Mouse (Mus musculus) adrenal gland, adult (tissue): ENCODE measurements around the gene Nfe2l1.
A peak's percentile ranks its signal among the peaks of the same experiment; 100 is the strongest.
"Not testable (repeated sequence)": the region's sequence is repeated elsewhere in the genome, so short reads cannot be mapped to it uniquely, and the experiment has no call there.

ENCODE experiments used
- DNase-seq, 2 experiments: peaks; one replicate each; pipeline ENCODE4 v3.0.0; 2022 to 2023; ENCODE audit warnings: low spot score in 1 of 2; ENCODE audit not compliant: inconsistent age in 2 of 2

The Nfe2l1 gene

DNA sequence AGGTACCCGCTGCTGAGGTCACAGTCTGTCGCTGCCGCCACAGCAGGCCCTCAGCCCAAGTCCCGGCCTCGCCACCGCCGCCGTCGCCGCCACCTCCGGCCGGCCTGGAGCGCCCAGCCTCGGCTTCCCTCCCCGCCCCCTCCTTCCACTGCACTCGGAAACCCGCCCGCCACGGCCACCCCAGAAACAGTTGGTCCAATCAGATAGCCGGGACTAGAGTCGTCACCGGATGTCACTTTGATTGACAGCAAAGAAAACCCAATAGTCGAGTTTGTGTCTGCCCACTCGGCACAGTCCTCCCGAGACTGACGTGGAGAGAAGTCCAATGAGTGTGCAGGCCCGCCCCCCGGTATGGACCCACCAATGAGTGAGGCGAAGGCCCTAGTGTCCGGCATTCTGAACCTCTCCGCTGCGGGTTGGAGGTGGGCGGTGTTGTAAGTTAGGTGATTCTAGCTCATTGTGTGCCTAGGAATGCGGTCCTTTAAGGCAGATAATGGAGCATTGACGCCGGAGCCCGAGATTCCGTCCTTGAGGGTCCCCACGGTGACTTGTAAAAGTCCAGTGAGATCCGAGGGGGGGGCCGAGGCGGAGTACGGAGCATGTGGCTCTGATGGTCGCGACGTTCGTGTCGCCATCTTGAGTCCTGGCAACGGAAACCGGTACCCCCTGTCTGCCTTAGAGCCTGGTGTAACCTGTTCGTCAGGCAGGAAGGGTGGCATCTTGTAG lies at the start of gene Nfe2l1:
TSS of gene Nfe2l1 (minus strand) at position 156 of the 726 bp plus-strand sequence.
- peak; percentile 99 for DNase-seq

DNA sequence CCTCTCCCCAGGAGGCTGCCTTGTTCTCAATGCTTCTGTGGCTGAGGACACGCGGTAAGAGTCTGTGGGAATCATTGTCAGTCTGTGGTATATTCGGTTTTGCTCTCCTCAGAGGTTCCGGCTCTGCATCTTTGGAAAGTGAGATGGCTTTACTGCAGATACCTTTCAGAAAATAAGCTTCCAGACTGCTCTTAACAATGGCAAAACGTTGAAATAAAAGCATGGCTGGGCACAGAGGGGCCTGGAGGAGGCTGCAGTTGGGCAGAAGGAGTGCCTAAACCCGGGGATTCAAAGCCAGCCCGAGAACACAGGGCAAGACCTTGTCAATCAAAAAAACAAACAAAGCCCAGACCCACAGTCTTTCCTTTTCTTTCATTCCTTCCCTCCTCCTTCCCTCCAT lies 49.6 kb upstream of the Nfe2l1 start:
- DNase-seq = no peak

DNA sequence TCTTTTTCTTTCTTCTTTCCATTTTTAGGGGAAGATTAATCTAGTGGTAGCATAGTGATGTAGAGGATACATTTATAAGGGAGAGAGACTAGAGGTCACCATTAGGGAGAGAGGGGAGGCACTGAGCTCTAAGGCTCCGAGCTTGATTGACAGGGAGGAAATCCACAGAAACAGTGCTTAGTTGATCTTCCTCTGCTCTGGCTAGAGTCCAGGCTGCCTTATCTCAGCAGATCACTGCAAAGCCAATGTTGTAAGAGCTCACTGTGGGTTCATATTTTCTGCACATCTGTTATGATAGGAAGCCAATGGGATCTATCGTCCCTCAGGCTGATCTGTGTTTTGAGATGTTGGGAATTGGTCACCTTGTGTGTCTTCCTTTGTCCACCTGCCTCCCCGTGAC lies 48.9 kb upstream of the Nfe2l1 start:
- DNase-seq = no peak

DNA sequence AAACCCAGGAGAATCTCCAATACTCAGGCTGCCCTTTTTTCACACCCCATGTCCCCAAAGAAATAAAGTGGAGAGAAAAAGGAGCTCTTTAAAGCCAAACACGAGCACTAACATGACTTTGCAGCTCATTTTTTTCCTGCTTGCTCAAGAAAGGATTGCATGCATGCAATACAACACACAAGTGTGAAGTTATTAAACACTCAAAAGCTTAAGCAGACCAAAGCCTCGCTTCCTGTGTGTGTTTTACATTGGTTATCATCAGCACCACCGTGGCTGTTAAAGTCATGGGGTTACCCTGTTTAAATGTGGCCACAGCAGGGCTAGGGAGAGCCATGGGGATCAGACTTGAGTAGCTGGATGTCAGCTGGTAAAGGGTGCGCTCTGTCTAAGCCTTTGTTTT lies 47.3 kb upstream of the Nfe2l1 start:
- DNase-seq = no peak

DNA sequence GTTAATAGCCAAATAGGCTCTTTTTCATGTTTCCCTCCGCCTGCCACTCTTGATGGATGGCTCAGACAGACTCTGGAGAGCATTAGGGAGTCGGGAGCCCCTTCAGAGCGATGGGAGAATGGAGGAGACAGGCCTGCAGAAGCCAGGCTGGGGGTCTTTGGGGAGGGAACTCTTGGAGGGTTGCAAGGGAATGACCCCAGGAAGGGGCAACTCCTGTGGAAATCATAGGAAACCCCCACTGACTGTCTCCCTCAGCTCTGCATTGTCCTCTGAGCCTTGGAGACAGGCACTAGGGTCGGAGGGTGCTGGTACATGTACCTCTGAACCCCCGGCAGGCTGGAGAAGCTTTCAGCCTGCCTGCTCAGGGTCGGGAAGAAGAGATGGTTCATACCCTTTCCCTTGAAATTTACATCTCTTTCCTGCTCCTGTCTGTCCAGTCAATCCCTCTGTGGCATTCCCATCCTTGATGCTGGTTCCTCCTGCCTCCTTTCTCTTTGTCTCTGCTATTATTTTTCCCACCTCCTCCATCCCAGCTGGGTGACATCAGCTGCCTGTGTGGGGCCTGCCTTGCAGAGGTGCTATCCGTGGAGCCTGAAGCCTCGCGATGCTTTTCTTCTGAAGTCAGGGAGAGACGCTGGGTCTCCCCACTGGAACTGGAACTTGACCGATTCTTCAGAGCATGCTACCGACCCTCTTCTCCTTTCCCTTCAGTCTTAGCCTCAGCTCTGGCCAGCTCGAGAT lies 46.7 kb upstream of the Nfe2l1 start:
- no peak for DNase-seq

DNA sequence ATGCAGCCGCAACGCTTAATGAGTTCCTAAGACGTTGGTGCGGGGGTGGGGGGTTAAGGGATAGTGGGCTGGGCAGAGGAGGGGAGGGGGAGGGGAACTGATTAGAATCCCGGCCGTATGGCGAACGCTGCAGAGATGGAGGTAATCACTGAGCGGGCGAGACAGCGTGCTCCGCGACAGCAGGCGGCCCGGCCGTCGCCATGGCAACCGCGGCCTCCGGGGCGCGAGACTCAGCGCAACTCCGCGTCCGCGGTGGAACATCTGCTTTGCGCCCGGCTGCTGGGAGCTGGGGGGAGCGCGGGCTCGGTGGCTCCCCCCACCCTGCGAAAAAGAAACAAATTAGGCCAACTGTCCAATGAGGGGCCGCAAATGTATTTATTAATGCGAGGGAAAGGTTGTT lies 46.0 kb upstream of the Nfe2l1 start:
- DNase-seq = peak; percentile 81 to 87

DNA sequence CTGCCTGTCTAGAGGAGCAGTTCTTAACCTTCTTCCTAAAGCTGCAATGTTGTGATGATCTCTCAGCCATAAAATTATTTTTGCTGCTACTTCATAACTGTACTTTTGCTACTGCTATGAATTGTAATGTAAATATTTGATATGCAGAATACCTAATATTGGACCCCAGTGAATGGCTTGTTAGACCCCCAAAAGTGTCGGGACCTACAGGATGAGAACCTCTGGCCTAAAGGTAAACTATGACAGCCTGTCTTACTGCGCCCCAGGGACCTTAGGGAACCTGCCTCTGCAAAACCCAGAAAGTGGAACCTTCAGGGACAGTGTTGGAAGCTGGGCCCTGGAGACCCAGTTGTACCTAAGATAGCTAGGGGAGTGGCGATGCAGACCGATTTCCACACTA lies 45.5 kb upstream of the Nfe2l1 start:
- no peak for DNase-seq

DNA sequence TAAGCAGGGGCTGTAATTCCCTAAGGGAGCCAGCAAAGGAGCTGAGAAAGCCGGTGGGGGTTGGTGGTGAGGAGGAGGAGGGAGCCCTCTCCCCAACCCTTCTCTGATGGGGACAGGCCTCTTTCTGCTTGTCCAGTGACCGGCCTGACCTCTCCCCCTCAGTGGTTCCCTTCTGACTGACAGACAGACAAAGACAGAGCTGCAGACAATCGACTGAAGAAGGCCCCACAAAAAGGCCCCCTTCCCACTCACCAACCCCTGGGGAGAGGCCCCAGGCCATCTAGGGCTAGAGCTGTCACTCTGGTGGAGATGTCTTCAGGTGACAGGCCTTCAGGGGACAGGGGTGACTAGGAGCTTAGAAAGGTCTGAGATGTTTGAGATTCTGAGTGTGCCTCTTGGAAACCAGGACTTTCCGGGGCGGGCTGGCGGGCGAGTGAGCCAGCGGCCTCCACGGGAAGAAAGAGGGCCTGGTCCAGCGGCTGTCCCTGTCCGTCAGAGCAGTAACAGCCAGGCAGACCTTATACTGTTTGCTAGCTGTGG lies 43.9 kb upstream of the Nfe2l1 start:
- no peak for DNase-seq

DNA sequence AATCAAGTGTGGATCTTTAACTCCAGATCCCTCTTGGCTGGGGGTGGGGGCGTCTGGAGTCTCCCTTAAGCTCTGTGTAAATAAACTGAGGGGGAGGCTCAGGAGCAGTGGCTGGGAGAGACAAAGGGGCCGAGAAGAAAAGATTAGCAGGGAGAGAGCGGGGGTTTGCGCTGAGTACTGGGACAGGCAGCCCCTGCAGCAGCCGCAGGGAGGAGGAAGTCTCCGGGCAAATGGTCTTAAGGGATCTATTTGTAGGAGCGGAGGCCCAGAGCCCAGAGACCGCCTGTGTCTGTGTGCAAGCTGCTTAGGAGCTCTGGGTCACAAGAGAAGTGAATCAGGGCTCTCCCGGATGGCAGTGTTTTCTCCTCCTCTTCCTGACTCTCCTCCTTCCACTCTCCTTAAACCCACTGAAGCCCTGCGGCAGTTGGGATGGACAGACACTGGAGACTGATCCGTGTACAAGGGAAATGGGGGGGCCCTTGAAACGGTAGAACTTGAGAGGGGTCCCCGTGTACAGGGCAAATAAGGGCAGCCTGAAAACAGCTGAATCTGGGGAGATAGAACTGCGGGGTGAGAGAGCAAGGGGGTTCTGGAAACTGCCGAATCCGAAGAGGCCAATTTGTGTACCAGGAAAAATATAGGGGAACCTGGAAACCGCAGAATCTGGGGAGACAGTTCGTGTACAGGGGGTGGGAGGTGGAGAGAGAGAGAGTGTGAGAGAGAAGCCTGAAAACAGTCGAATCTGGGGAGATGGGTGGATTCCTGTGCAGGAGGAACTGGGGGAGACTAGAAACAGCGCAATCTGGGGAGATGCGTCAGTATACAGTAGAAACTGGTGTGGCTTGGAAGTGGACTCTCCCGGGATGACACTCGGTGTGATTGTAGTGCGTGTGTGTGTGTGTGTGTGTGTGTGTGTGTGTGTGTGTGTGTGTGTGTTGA lies 42.9 kb upstream of the Nfe2l1 start:
- no peak for DNase-seq

DNA sequence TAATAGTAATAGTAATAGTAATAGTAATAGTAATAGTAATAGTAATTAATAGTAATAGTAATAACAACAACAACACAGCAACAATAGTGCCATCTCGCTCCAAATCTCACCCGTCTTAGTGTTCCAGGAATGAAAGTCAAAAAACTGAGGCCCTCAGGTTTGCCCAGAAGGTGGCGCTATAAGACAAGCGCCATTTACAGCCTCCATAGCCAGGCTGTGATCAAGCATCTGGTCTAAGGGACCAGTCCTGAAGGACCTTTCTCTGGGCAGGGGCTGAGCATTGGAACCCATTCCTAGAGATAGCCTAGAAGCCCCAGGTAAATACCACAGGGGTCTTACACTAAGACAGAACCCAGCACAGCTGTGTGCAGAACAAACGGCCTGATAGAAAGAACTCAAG lies 37.4 kb upstream of the Nfe2l1 start:
- peak; percentile 63 to 88 for DNase-seq

DNA sequence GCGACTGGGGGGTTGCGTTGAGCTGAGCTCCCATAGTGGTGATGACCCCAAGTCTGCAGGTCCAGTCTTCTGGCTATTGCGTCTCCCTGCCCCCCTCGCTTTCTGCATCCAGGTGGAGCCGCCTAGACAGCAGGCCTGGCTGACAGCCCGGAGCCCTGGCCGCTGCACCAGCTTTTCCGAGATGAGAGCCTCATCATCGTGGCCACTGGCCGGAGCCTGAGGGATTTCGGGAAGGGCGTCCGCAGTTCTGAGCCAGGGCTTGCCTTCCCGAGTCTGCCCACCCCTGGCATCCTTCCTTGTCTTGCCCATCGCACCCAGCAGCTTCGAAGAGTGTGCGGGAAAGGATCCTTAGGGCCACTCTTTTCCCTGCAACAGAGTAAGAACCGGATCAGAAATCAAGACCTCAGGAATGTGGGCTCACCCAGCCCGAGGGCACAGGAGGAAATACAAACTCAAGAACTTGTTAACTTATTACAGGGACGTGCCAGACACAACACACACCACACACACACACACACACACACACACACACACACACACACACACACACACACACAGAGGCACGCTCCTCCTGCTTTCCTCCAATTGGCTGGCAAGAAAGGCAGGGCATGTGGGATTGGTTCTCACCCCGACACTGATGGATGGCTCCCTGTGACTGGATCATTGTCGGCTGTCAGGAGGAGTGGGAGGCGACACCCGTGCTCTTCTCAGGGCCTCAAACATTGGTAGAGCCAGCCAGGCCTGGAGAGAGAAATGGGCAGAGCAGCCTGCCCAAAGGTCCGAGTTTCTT lies 33.6 kb upstream of the Nfe2l1 start:
- DNase-seq = peak; percentile 39 to 60

DNA sequence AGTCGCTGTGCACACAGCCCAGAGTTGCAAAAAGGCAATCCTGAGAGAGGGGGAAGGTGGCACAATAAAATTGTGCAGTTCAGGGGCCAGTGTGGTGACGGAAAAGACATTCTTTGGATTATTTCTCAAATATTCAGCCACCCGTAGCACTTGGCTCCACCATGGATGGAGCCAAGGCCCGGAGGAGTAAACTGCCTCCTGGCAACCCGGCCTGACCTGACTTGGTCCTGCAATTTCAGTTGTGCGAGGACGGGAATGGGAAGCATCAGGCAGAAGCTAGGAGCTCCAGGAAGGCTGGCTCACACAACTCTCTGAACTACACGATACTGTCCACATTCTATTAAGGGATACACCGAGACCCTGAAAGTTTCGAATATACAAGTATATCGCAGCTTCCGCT lies 32.8 kb upstream of the Nfe2l1 start:
- peak in 1 of 2 experiments; percentile 49 for DNase-seq

DNA sequence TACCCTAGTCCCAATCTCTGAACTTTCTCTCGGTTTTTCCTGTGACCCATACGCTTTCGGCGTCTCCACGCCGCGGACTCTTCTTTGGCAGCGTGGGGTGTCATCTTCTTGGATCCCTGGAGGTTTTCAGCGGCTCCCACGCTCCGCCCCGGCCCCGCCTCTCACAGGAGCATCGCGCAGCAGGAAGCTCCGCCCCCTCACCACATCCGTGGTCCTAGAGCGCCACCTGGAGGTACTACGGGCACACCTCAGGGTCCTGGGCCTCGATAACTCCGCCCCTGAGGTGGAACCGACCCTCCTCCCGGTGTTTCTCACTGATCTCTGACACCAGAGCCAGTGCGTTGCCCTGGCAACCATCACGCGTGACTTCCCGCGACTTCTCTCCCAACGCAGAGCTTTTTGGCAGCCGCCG lies 32.1 kb upstream of the Nfe2l1 start:
- peak; percentile 96 to 99 for DNase-seq

DNA sequence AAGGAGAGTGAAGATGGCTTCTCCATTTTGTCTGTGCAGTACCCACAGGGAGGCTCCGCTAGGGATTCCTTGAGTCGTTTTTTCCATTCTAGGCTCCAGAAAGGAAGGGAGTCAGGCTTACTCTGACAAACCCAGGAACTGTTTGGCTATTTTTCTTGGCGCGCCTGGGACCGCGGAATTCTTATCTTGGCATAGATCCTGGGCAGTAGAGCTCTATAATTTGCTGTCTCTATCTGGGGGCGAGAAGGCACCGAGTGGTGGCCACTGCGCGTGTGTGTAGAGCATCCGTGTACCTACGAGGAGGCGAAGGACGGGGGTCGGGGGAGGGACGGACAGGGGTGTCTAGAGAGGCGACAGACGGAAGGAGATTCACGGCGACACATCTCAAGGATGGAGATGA lies 31.7 kb upstream of the Nfe2l1 start:
- DNase-seq = peak; percentile 68 to 83

DNA sequence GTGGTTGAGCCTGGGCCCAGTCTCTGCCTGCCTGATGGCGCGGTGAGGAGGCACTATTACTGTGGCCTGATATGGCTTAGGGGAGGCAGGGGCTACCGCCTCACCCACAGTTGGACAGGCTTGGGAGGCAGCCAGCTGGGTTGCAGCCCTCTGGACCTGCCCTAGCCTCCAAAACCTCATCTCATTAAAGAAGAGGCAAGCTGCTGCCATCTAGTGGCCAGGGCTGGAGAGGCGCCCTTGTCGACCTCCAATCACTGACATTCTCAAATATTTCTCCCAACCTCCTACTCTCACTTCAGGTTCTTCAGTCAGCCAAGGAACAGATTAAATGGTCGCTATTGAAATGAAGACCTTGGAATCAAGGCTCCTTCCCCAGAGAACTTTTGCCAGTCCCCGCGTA lies 30.8 kb upstream of the Nfe2l1 start:
- peak; percentile 78 to 91 for DNase-seq

DNA sequence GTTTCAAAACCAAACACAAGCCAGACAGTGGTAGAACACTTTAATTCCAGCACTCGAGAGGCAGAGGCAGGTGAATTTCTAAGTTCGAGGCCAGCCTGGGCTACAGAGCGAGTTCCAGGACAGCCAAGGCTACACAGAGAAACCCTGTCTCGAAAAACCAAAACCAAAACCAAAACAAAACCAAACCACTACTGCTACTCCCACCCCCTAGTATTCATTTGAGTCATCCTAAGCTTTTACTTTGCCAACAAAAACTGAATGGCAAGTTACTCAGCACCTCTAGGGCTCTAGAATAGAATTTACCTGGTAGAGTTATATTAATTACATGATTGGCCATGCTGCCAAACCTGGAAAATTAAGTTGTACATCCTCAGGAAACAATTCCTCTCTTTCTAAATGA lies 29.9 kb upstream of the Nfe2l1 start:
- no peak for DNase-seq

DNA sequence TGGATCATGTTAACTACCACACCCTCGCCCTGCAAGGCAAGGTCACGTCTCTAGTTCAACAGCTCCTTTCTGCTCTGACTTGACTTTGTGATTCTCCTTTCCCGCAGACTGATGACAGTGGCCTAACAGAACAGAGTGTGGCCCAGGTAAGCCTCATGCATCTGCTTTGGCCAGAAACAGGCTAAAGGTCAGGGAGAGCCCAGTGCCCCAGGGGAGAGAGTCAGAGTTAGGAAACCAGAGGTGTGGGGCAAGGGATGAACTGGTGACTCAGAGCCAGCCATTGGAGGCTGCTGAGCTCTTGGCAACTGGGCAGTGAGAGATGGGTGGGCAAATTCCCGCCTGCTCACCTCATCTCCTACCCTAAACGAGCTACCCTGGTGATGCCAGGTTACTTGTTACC lies 27.7 kb upstream of the Nfe2l1 start:
- DNase-seq = peak; percentile 32 to 84

DNA sequence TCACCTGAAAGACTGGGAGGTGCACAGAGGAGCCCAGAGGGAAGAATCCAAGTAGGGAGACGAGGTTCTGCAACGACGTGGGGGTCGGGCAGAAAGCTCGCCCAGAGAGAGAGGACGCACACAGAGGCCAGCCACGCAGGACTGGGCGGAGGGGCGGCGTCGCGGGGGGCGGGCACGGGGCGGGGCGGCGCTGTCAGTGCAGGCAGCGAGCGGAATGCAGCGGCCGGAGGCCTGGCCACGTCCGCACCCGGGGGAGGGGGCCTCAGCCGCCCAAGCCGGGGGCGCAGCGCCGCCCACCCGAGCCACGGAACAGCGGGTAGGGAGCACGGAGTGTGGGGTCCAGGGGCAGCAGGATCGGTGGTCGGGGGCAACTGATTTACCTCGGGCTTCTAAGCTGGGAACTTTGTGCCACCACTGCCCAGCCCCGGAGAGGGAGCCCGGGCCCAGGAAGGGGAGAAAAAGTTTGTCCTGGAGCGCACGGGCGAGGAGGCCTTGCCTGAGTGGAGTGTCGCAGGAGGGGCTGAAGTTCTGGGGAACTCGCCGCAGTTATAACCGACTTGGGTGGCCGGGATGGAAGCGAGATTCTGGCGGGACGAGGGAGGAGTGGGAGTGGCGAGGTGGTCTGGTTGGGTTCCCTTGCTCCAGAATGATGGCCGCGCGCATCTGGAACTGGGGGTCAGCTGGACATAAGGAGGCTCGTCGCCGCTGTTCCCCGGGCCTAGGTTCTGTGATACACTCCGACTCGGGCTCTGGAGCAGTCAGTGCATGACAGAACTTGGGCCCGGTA lies 20.1 kb upstream of the Nfe2l1 start, which contains the start of gene Copz2:
TSS of gene Copz2 (plus strand) at position 190 of the 787 bp plus-strand sequence.
- DNase-seq = peak; percentile 69 to 91

DNA sequence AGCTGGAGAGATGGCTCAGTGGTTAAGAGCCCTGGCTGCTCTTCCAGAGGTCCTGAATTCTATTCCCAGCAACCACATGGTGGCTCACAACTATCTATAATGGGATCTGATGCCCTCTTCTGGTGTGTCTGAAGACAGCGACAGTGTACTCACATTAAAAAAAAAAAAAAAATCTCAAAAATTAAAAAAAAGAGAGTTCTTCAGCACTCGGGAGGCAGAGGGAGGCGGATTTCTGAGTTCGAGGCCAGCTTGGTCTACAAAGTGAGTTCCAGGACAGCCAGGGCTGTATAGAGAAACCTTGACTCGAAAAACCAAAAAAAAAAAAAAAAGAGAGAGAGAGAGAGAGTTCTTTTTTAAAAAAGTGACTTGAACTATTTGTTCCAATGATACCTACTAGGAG lies 19.4 kb upstream of the Nfe2l1 start:
- not testable (repeated sequence) for DNase-seq
